Comparison of ENCODE assay signal across 11 mouse cellular contexts in the genomic region with DNA sequence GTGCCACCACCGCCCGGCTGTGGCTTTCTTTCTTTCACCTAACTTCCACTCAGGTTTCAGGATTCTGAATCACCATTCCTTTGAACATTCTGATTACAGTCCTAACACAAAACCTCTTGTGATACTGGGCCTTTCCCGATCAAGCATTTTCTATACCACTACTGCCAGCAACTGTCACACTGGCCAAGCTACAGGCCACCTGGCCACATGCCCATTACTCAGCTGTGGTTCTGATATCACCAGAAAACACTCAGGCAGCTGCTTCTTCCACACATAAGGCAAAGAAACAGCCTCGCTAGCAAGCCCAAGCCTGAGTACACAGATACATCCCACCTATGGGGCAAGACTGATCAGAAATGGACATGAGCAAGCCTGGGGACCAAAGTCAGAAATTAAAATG.
A peak's percentile ranks its signal among the peaks of the same experiment; 100 is the strongest.
DNase-seq lines count a peak whose midpoint lies in the region; ATAC-seq and TF ChIP-seq lines count a peak whose summit lies in the region.
"Had no signal": no experiment of that assay in that cellular context is flagged by ENCODE, and none has a peak within 500 bp of the region (broad histone marks: within the 10 kb centered on the region; RNA-seq: fewer than 3 reads in every experiment).

No protein-coding gene starts in this region.

- no peak overlapping the region for H3K9ac ChIP-seq in lung, postnatal 0 days (replicated peaks; ENCODE audit: low read depth)
- no peak overlapping the region for H3K9ac ChIP-seq in forebrain, embryonic 14.5 days (ENCODE audit: low read length)
- H3K9ac ChIP-seq: limb, embryonic 13.5 days had no signal

- H3K4me2 ChIP-seq in lung, postnatal 0 days (replicated peaks; ENCODE audit: low read depth, low read length) = no peak overlapping the region
- H3K4me2 ChIP-seq in forebrain, embryonic 14.5 days (ENCODE audit: low read length) = no peak overlapping the region
- H3K4me2 ChIP-seq: limb, embryonic 13.5 days had no signal

- H3K27me3 ChIP-seq in lung, postnatal 0 days (replicated peaks; ENCODE audit: insufficient read depth, low read length) = no peaks in the 10 kb centered on the region
- H3K27me3 ChIP-seq in cerebellum, adult 2 months (ENCODE audit: control insufficient read depth, insufficient read depth, low read length) = no peaks in the 10 kb centered on the region; the same call in 1 of the 2 replicates
- no peaks in the 10 kb centered on the region for H3K27me3 ChIP-seq in forebrain, embryonic 14.5 days (replicated peaks; ENCODE audit: control insufficient read depth, insufficient read depth, low read length)
- H3K27me3 ChIP-seq: limb, embryonic 13.5 days had no signal

- H3K4me3 ChIP-seq in lung, postnatal 0 days (ENCODE audit: low read depth, low read length) = no peak overlapping the region
- no peak overlapping the region for H3K4me3 ChIP-seq in cerebellum, adult 2 months (replicated peaks; ENCODE audit: insufficient read depth, low read depth, low read length)
- no peak overlapping the region for H3K4me3 ChIP-seq in forebrain, embryonic 14.5 days (ENCODE audit: low read depth, low read length)
- H3K4me3 ChIP-seq: limb, embryonic 13.5 days had no signal

- TF ChIP-seq POLR2A in cerebellum, adult 2 months (IDR thresholded peaks at IDR 0.05; ENCODE audit: borderline replicate concordance, insufficient read depth, low read length) = no peak

- H3K27ac ChIP-seq in lung, postnatal 0 days (ENCODE audit: low read length) = no peak overlapping the region
- no peak overlapping the region for H3K27ac ChIP-seq in cerebellum, adult 2 months (ENCODE audit: insufficient read depth, low read length)
- no peak overlapping the region for H3K27ac ChIP-seq in forebrain, embryonic 14.5 days (ENCODE audit: low read depth, low read length)
- H3K27ac ChIP-seq: limb, embryonic 13.5 days had no signal

- no peak for ATAC-seq in lung, postnatal 0 days
- ATAC-seq in forebrain, embryonic 14.5 days = no peak
- ATAC-seq: intestine, embryonic 16.5 days had no signal

- TF ChIP-seq CTCF in lung, postnatal 0 days (IDR thresholded peaks at IDR 0.05) = no peak
- no peak for TF ChIP-seq CTCF in cerebellum, adult 2 months (IDR thresholded peaks at IDR 0.05; ENCODE audit: borderline replicate concordance, insufficient read depth, low read depth, low read length)

- 80% methylated on average over 4 of the region's 4 CpGs for WGBS in lung, postnatal 0 days
- WGBS in cerebellum, adult 2 months = 59% methylated on average over 4 of the region's 4 CpGs
- 88% methylated on average over 4 of the region's 4 CpGs for WGBS in forebrain, embryonic 14.5 days

- no peaks in the 10 kb centered on the region for H3K36me3 ChIP-seq in lung, postnatal 0 days (ENCODE audit: insufficient read depth, low read length)
- no peaks in the 10 kb centered on the region for H3K36me3 ChIP-seq in forebrain, embryonic 14.5 days (ENCODE audit: control insufficient read depth, insufficient read depth, low read length)
- H3K36me3 ChIP-seq: limb, embryonic 13.5 days had no signal

- DNase-seq in heart, adult 18-20 months = peak; percentile 59 to 60
- no peak for DNase-seq in heart, postnatal 25 days (ENCODE audit: low spot score)
- DNase-seq in lung, postnatal 4 days = peak; percentile 12 to 66
- DNase-seq in lung, postnatal 0 days (ENCODE audit: low spot score) = no peak
- DNase-seq in cerebellum, adult 2 months = peak; percentile 26 to 55
- DNase-seq in heart, postnatal 14 days = peak; percentile 55 to 59
- no peak for DNase-seq in forebrain, embryonic 14.5 days (ENCODE audit: low spot score)
- DNase-seq in layer of hippocampus, postnatal 14 days (ENCODE audit: low spot score in 2 of 2) = no peak
- DNase-seq: layer of hippocampus, adult 9-11 months had no signal

- intact Hi-C loops in heart, postnatal 25 days (cut with DNase I) = no loop called here
- intact Hi-C loops in heart, postnatal 14 days (cut with DNase I) = no loop called here

- no peak for TF ChIP-seq EP300 in lung, postnatal 0 days (IDR thresholded peaks at IDR 0.05)

- no peaks in the 10 kb centered on the region for H3K9me3 ChIP-seq in lung, postnatal 0 days (ENCODE audit: low read length)
- H3K9me3 ChIP-seq in forebrain, embryonic 14.5 days (replicated peaks; ENCODE audit: control insufficient read depth, low read length) = no peaks in the 10 kb centered on the region
- H3K9me3 ChIP-seq: limb, embryonic 13.5 days had no signal

- no peaks in the 10 kb centered on the region for H3K4me1 ChIP-seq in lung, postnatal 0 days (ENCODE audit: insufficient read depth, low read depth, low read length)
- peaks cover 3% of the 10 kb centered on the region; the same call in 1 of the 2 replicates for H3K4me1 ChIP-seq in cerebellum, adult 2 months (ENCODE audit: control insufficient read depth, insufficient read depth, low read length)
- H3K4me1 ChIP-seq in forebrain, embryonic 14.5 days (ENCODE audit: control insufficient read depth, insufficient read depth, low read length) = no peaks in the 10 kb centered on the region
- H3K4me1 ChIP-seq: limb, embryonic 13.5 days had no signal

Comparison
In these comparisons a context has a peak if more than half of its experiments do, and no peak if none do; other contexts are left out.
1. DNase-seq: peak in heart, adult 18-20 months (2 of 2), lung, postnatal 4 days (2 of 2), cerebellum, adult 2 months (2 of 2) and heart, postnatal 14 days (2 of 2); none in heart, postnatal 25 days (single experiment), lung, postnatal 0 days (single experiment), forebrain, embryonic 14.5 days (single experiment) and layer of hippocampus, postnatal 14 days (0 of 2).